Mouse (Mus musculus) neural tube, embryonic 11.5 days (tissue): ENCODE results near the gene Il6st. TPM values are rescaled to one million over a fixed set of nuclear protein-coding genes. Genes with fewer than 3 reads are reported as not detected.

Experiments
- ATAC-seq: fragments of 200-750 bp; cut with Nextera tagmentation; 2 replicates; pipeline ENCODE4 v1.8.0; 2017; ENCODE audit warnings: moderate number of reproducible peaks, mild to moderate bottlenecking, moderate TSS enrichment, moderate library complexity; ENCODE audit not compliant: insufficient read depth, low FRiP score, low TSS enrichment
- DNase-seq: peaks from one replicate; pipeline ENCODE4 v3.0.0-alpha.2; 2015; ENCODE audit warnings: low spot score
- H3K27ac ChIP-seq: fragments of 300-500 bp; sonication (generic); 2 replicates; pipeline ENCODE4 v1.5.1; 2014; ENCODE audit warnings: low read depth, mild to moderate bottlenecking, low read length
- H3K27me3 ChIP-seq: fragments of 300-500 bp; sonication (generic); 2 replicates; pipeline ENCODE4 v1.6.1; 2014; ENCODE audit warnings: mild to moderate bottlenecking, low read length, mixed read lengths; ENCODE audit not compliant: control insufficient read depth, insufficient read depth
- H3K36me3 ChIP-seq: fragments of 300-500 bp; sonication (generic); 2 replicates; pipeline ENCODE4 v1.6.1; 2014; ENCODE audit warnings: mild to moderate bottlenecking, low read length, moderate library complexity, mixed read lengths; ENCODE audit not compliant: control insufficient read depth, insufficient read depth
- H3K4me1 ChIP-seq: fragments of 300-500 bp; sonication (generic); 2 replicates; pipeline ENCODE4 v1.6.1; 2014; ENCODE audit warnings: low read length, mixed read lengths; ENCODE audit not compliant: control insufficient read depth, insufficient read depth
- H3K4me2 ChIP-seq: fragments of 300-500 bp; sonication (generic); 2 replicates; pipeline ENCODE4 v1.6.1; 2014; ENCODE audit warnings: low read depth, mild to moderate bottlenecking, moderate library complexity
- H3K4me3 ChIP-seq: fragments of 300-500 bp; sonication (generic); 2 replicates; pipeline ENCODE4 v1.5.1; 2014; ENCODE audit warnings: low read depth, low read length
- H3K9ac ChIP-seq: fragments of 300-500 bp; sonication (generic); 2 replicates; pipeline ENCODE4 v1.6.1; 2014; ENCODE audit warnings: mild to moderate bottlenecking, low read length
- H3K9me3 ChIP-seq: fragments of 300-500 bp; sonication (generic); 2 replicates; pipeline ENCODE4 v1.6.1; 2016; ENCODE audit warnings: low read length; ENCODE audit not compliant: control insufficient read depth
- WGBS: fragments of 180-500 bp; shearing (Covaris S2); extraction: QIAGEN DNeasy Blood & Tissue Kit; methylation state at CpG from one replicate; pipeline ENCODE4 v1.1.7; 2014; 5-methylcytosine and 5-hydroxymethylcytosine counted together
- polyA plus RNA-seq: library from polyadenylated mRNA; unstranded; fragments of >200 nt; fragmentation: Nextera tagmentation; extraction: Ambion mirVana; gene quantifications from 2 replicates; pipeline ENCODE4 v1.2.1, GENCODE M21; 2014

Gene Il6st
- 33.1 and 37.3 TPM in 2 replicates for polyA plus RNA-seq

DNA sequence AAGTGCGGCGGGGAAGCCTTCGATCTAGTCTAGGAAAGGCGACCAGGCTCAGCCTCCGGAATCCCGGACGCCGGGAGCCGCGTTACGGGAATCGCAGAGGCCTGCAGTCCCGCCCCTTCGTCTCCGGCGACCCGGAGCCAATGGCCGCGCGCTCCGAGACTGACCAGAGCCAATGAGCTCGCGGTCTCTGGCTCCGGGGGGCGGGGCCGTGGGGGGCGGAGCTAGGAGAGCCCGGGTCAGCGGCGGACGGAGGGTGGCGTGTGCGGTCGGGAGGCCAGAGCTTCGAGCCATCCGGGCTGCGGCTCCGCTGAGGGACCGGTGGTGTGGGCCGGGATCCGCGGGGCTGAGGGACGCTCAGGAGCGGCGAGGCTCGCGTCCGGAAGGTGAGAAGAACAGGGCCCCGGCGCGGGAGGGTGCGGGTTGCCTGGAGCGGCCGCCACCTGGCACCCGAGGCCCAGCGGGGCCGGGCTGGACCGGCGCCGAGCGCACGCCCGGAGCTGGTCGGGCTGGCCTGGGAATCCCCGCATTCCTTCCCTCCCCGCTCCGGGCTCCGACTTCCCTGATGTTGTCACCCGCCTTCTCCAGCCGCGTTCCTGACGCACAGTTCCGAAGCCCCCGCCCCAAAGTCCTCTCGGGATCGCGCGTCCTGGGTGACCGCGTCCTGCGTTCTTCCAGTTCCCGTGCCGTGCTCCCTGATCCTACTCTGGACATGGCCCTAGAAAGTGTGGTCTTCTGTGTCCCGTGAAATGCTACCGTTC, at the start of gene Il6st:
TSS of gene Il6st (plus strand) at position 203 of the 758 bp plus-strand sequence.
- DNase-seq (peak; percentile 97), ATAC-seq (peak; percentile 100)
- H3K4me3 ChIP-seq, result peak within 1 kb of the TSS; percentile 80
- H3K4me1 ChIP-seq, result no peaks in the 10 kb centered on the region
- H3K9me3 ChIP-seq, result no peaks in the 10 kb centered on the region
- H3K36me3 ChIP-seq, result no peaks in the 10 kb centered on the region
- peak within 1 kb of the TSS; percentile 81 for H3K9ac ChIP-seq
- peak within 1 kb of the TSS; percentile 75 for H3K27ac ChIP-seq
- H3K4me2 ChIP-seq, result peak within 1 kb of the TSS; percentile 73
- WGBS, result under 1% methylated on average over 77 of the region's 85 CpGs
- H3K27me3 ChIP-seq, result no peaks in the 10 kb centered on the region

DNA sequence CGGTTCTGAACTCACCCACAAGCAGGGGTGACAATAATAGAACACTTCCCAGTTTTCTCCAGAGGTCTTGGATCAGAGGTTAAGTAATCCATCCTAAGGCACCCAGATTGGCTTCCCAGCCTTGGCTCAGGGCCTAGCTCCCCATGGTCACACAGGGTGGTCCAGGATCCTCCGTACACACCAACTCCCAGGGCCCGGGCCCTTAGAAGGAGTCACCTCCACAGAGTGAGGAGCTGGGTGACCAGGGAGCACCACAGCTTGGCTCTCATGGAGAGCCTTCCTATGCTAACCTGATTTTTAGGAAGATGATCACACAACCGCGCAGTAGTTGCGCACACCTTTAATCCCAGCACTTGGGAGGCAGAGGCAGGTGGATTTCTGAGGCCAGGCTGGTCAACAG, 48.0 kb upstream of the Il6st start:
- H3K27me3 ChIP-seq, result no peaks in the 10 kb centered on the region
- H3K9ac ChIP-seq, result no peak overlapping the region
- no peak for DNase-seq
- no peaks in the 10 kb centered on the region for H3K9me3 ChIP-seq
- WGBS, result 75% methylated on average over 6 of the region's 6 CpGs
- no peak overlapping the region for H3K4me2 ChIP-seq
- no peak overlapping the region for H3K27ac ChIP-seq
- ATAC-seq, result no peak
- H3K36me3 ChIP-seq, result no peaks in the 10 kb centered on the region
- no peaks in the 10 kb centered on the region for H3K4me1 ChIP-seq
- H3K4me3 ChIP-seq, result no peak overlapping the region

DNA sequence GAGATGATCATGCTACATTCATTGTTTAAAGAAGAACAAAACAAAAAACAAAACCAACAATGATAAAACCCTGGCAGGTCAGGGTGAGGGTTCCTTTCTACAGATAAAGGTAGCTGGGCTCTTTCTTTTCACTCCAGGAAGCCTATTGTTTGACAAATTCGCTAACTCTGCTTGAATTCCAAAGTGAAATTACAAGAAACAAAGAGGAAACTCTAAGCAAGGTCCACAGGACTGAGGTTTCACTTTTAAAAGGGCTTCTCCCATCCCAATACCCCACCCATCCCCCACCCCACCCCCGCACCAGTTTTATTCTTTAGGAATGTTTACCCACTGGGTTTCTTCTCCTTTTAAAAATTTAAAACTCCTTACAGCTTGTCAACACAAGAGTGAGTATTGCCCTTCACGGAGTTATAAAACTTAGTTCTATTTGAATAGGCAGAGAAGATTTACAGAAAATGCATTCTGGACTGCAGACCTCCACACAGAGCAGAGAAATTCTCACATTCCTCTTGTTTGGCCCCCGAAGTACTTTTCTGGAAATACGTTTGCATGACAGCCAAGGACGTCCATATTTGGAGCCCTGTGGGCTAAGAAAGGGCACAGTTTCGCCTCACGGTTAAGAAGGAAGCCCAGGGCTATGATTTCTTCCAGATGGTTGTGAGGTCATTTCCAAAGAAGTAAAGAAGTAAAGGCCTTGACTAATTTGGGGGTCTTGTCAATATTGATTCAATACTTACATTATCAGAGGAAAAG, 47.3 kb upstream of the Il6st start:
- Histone ChIP-seq H3K9ac (no peak overlapping the region), H3K27me3 (no peaks in the 10 kb centered on the region), H3K9me3 (no peaks in the 10 kb centered on the region), H3K4me1 (no peaks in the 10 kb centered on the region), H3K4me3 (no peak overlapping the region), H3K4me2 (no peak overlapping the region), H3K27ac (no peak overlapping the region), H3K36me3 (no peaks in the 10 kb centered on the region)
- ATAC-seq, result no peak
- peak; percentile 21 for DNase-seq
- 13% methylated on average over 8 of the region's 8 CpGs for WGBS

DNA sequence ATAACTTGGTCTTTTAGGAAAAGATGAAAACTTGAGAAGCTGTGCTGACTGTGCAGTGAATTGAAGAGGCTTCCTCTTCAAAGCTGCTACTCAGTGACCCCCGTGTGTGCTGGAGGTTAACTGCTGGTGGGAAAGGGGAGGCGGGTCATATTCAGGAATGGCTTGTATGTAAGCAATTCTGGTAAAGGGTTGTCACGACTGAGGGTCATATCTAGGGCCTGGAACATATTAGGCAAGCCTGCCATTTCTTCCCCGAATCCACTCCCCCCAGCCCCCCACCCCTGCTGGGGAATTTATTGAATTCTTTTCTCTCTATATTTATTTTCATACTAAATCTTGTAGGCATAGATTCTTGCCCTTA, 46.7 kb upstream of the Il6st start:
- Histone ChIP-seq H3K27ac (no peak overlapping the region), H3K4me1 (no peaks in the 10 kb centered on the region), H3K36me3 (no peaks in the 10 kb centered on the region), H3K4me2 (no peak overlapping the region), H3K4me3 (no peak overlapping the region), H3K27me3 (no peaks in the 10 kb centered on the region), H3K9me3 (no peaks in the 10 kb centered on the region), H3K9ac (no peak overlapping the region)
- DNase-seq (peak; percentile 19), ATAC-seq (no peak)
- 27% methylated on average over 4 of the region's 4 CpGs for WGBS

DNA sequence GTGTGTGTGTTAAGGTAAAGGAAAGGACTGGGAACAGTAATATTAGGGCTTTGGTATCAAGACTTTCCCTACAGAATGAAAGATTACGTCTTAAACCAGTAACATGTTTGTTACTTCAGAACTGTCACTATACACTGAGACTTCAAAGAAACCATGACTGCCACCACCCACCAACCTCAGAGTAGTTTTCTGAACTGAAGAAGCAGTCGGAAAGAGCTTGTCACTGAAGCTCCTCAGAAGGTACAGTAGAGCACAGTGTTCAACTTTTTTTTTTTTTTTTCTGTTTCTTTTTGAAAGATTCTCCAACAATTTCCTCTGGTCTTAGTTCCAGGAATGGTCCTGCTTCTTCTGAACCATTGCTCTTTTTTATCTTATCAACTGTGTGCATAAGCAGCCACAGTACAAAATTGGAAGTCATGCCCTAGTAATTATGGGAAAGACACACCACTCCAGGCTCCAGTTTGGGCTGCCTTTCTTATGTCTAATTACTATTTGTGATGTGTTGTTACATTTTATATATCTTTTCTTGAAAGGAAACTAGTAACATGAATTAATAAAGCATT, 45.9 kb upstream of the Il6st start:
- WGBS, result 78% methylated on average over 2 of the region's 2 CpGs

DNA sequence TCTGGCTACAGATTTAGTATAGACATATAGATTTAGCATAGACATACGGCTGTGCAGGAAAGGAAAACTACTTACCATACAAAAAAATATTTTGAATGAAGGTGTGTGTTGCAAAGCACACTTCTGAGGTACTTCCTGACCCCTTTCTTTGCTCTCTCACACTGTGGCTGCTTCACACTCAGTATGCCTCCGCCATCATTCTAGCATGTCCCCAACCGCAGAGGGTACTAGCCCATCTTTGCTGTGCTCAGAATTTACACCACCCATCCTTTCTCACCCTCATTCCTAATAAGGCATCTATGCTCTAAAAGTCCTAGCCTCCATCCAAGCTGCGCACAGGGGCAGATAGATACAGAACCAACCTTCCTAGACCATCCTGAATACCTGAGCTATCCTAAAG, 45.3 kb upstream of the Il6st start:
- no peak for ATAC-seq
- Histone ChIP-seq H3K4me3 (no peak overlapping the region), H3K4me2 (no peak overlapping the region), H3K9me3 (no peaks in the 10 kb centered on the region), H3K9ac (no peak overlapping the region), H3K36me3 (no peaks in the 10 kb centered on the region), H3K4me1 (no peaks in the 10 kb centered on the region), H3K27me3 (no peaks in the 10 kb centered on the region), H3K27ac (no peak overlapping the region)
- no peak for DNase-seq
- 88% methylated on average over 4 of the region's 4 CpGs for WGBS

More for the DNA sequence above, 45.9 kb upstream of the Il6st start:
- Histone ChIP-seq H3K27ac (no peak overlapping the region), H3K4me3 (no peak overlapping the region), H3K9ac (no peak overlapping the region), H3K27me3 (no peaks in the 10 kb centered on the region), H3K4me1 (no peaks in the 10 kb centered on the region), H3K9me3 (no peaks in the 10 kb centered on the region), H3K4me2 (no peak overlapping the region), H3K36me3 (no peaks in the 10 kb centered on the region)
- no peak for DNase-seq
- ATAC-seq, result no peak

DNA sequence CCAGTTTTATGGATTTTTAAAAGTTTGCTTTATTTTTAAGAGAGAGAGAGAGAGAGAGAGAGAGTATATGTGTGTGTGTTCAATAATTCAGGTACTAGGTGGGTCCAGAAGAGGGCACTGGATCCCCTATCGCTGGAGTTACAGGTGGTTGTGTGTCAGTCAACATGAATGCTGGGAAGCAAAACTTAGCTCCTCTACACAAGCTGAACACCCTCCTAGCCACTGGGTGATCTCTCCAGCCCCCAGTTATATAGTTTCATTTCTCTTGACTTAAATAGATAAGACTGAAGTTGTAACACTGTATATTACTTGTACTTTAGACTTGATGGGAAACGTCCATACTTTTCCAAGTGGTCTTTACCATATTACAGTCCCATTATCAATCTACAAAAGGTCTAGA, 39.7 kb upstream of the Il6st start:
- Histone ChIP-seq H3K36me3 (no peaks in the 10 kb centered on the region), H3K9ac (no peak overlapping the region), H3K4me3 (no peak overlapping the region), H3K9me3 (no peaks in the 10 kb centered on the region), H3K4me1 (no peaks in the 10 kb centered on the region), H3K4me2 (no peak overlapping the region), H3K27me3 (no peaks in the 10 kb centered on the region), H3K27ac (no peak overlapping the region)
- 90% methylated on average over 2 of the region's 2 CpGs for WGBS
- ATAC-seq (no peak), DNase-seq (no peak)

DNA sequence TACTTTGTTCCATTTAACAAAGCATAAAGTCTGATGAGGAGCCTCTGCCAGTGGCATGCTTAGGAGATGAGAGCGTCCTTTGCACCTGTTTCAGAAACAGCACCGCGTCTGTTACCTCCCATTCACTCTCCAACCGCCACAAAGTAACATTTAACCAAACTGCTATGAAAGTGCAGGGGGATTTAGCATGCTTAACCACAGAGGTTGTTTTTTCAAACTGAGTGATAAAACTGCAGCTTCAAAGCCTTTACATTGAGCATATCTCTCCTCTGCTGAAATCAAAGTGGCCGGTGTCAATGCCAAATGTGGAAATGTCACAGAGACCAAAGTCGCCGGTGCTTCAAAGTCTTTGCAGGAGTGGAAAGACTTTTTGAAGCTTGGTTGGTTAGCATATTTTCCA, 39.2 kb upstream of the Il6st start:
- Histone ChIP-seq H3K36me3 (no peaks in the 10 kb centered on the region), H3K27me3 (no peaks in the 10 kb centered on the region), H3K4me3 (no peak overlapping the region), H3K27ac (no peak overlapping the region), H3K4me2 (no peak overlapping the region), H3K4me1 (no peaks in the 10 kb centered on the region), H3K9ac (no peak overlapping the region), H3K9me3 (no peaks in the 10 kb centered on the region)
- DNase-seq, result no peak
- no peak for ATAC-seq
- WGBS, result 85% methylated on average over 7 of the region's 7 CpGs
